Mouse (Mus musculus) neural tube, embryonic 12.5 days (tissue): ENCODE results near the gene Syce1. TPM values are rescaled to one million over a fixed set of nuclear protein-coding genes. Genes with fewer than 3 reads are reported as not detected.

Experiments used
- ATAC-seq: fragments of 200-750 bp; cut with Nextera tagmentation; 2 replicates; pipeline ENCODE4 v1.8.0; 2017; ENCODE audit warnings: low read depth, mild to moderate bottlenecking, moderate TSS enrichment, moderate library complexity; ENCODE audit not compliant: low FRiP score
- H3K27ac ChIP-seq: fragments of 300-500 bp; sonication (generic); 2 replicates; pipeline ENCODE4 v1.5.1; 2016
- H3K27me3 ChIP-seq: fragments of 300-500 bp; sonication (generic); replicated peaks from 2 replicates; pipeline ENCODE4 v1.6.1; 2016; ENCODE audit warnings: mild to moderate bottlenecking
- H3K36me3 ChIP-seq: fragments of 300-500 bp; sonication (generic); 2 replicates; pipeline ENCODE4 v1.6.1; 2016; ENCODE audit warnings: mild to moderate bottlenecking
- H3K4me1 ChIP-seq: fragments of 300-500 bp; sonication (generic); 2 replicates; pipeline ENCODE4 v1.6.1; 2016
- H3K4me2 ChIP-seq: fragments of 300-500 bp; sonication (generic); replicated peaks from 2 replicates; pipeline ENCODE4 v1.6.1; 2016; ENCODE audit warnings: mild to moderate bottlenecking
- H3K4me3 ChIP-seq: fragments of 300-500 bp; sonication (generic); 2 replicates; pipeline ENCODE4 v1.5.1; 2016
- H3K9ac ChIP-seq: fragments of 300-500 bp; sonication (generic); 2 replicates; pipeline ENCODE4 v1.6.1; 2016; ENCODE audit warnings: mild to moderate bottlenecking
- H3K9me3 ChIP-seq: fragments of 300-500 bp; sonication (generic); 2 replicates; pipeline ENCODE4 v1.6.1; 2016; ENCODE audit warnings: mild to moderate bottlenecking
- WGBS: fragments of 180-500 bp; shearing (Covaris S2); methylation state at CpG from one replicate; pipeline ENCODE4 v1.1.7; 2016; 5-methylcytosine and 5-hydroxymethylcytosine counted together
- polyA plus RNA-seq: library from polyadenylated mRNA; unstranded; fragments of >200 nt; fragmentation: Nextera tagmentation; extraction: Ambion mirVana; gene quantifications from 2 replicates; pipeline ENCODE4 v1.2.1, GENCODE M21; 2016

Syce1 gene
- 0.23 and 0.30 TPM in 2 replicates for polyA plus RNA-seq

- Histone ChIP-seq H3K9ac (no peak within 1 kb of the TSS), H3K4me1 (no peaks in the 10 kb centered on the region), H3K27ac (no peak within 1 kb of the TSS), H3K9me3 (no peaks in the 10 kb centered on the region), H3K4me2 (no peak within 1 kb of the TSS), H3K4me3 (no peak within 1 kb of the TSS), H3K36me3 (no peaks in the 10 kb centered on the region), H3K27me3 (no peaks in the 10 kb centered on the region)
- 86% methylated on average over 33 of the region's 33 CpGs for WGBS
- no peak for ATAC-seq
These were observed at the start of gene Syce1 for GRCm38 (mm10) chr7:140787406-140788052. Gene Syce1 (minus strand): TSS chr7:140787852.

GRCm38 (mm10) chr7:140836243-140837115 is 48.8 kb upstream of the Syce1 start:
- H3K9ac ChIP-seq: no peak overlapping the region
- H3K36me3 ChIP-seq: no peaks in the 10 kb centered on the region
- WGBS: 88% methylated on average over 9 of the region's 9 CpGs
- no peak for ATAC-seq
- no peak overlapping the region for H3K27ac ChIP-seq
- H3K4me3 ChIP-seq: no peak overlapping the region
- no peak overlapping the region for H3K4me2 ChIP-seq
- no peaks in the 10 kb centered on the region for H3K4me1 ChIP-seq
- peaks cover 4% of the 10 kb centered on the region; the same call in 1 of the 2 replicates for H3K27me3 ChIP-seq
- H3K9me3 ChIP-seq: no peaks in the 10 kb centered on the region

- H3K9ac ChIP-seq: no peak overlapping the region
- no peaks in the 10 kb centered on the region for H3K4me1 ChIP-seq
- H3K4me2 ChIP-seq: no peak overlapping the region
- 77% methylated on average over 2 of the region's 2 CpGs for WGBS
- no peaks in the 10 kb centered on the region for H3K36me3 ChIP-seq
- no peak overlapping the region for H3K27ac ChIP-seq
- ATAC-seq: no peak
- no peaks in the 10 kb centered on the region for H3K9me3 ChIP-seq
- no peaks in the 10 kb centered on the region for H3K27me3 ChIP-seq
- no peak overlapping the region for H3K4me3 ChIP-seq
These were observed 48.1 kb upstream of the Syce1 start for GRCm38 (mm10) chr7:140835758-140836087.

GRCm38 (mm10) chr7:140834968-140835757 is 47.5 kb upstream of the Syce1 start, which contains the start of gene Urah:
Gene Urah (plus strand): TSS chr7:140835018.
- no peaks in the 10 kb centered on the region for H3K27me3 ChIP-seq
- H3K4me3 ChIP-seq: no peak within 1 kb of the TSS
- 51% methylated on average over 20 of the region's 20 CpGs for WGBS
- H3K4me1 ChIP-seq: no peaks in the 10 kb centered on the region
- H3K4me2 ChIP-seq: no peak within 1 kb of the TSS
- H3K36me3 ChIP-seq: no peaks in the 10 kb centered on the region
- no peak for ATAC-seq
- no peak within 1 kb of the TSS for H3K27ac ChIP-seq
- H3K9ac ChIP-seq: no peak within 1 kb of the TSS
- no peaks in the 10 kb centered on the region for H3K9me3 ChIP-seq

GRCm38 (mm10) chr7:140833341-140833740 is 45.7 kb upstream of the Syce1 start:
- H3K4me3 ChIP-seq: no peak overlapping the region
- H3K9me3 ChIP-seq: no peaks in the 10 kb centered on the region
- H3K4me1 ChIP-seq: no peaks in the 10 kb centered on the region
- no peak for ATAC-seq
- H3K27ac ChIP-seq: no peak overlapping the region
- H3K4me2 ChIP-seq: no peak overlapping the region
- H3K27me3 ChIP-seq: no peaks in the 10 kb centered on the region
- H3K36me3 ChIP-seq: no peaks in the 10 kb centered on the region
- H3K9ac ChIP-seq: no peak overlapping the region
- 82% methylated on average over 4 of the region's 4 CpGs for WGBS

GRCm38 (mm10) chr7:140831447-140831846 is 43.8 kb upstream of the Syce1 start:
- no peaks in the 10 kb centered on the region for H3K4me1 ChIP-seq
- no peaks in the 10 kb centered on the region for H3K36me3 ChIP-seq
- H3K4me3 ChIP-seq: no peak overlapping the region
- no peaks in the 10 kb centered on the region for H3K27me3 ChIP-seq
- no peaks in the 10 kb centered on the region for H3K9me3 ChIP-seq
- no peak for ATAC-seq
- no peak overlapping the region for H3K4me2 ChIP-seq
- H3K27ac ChIP-seq: no peak overlapping the region
- WGBS: 76% methylated on average over 6 of the region's 6 CpGs
- H3K9ac ChIP-seq: no peak overlapping the region

- no peaks in the 10 kb centered on the region for H3K4me1 ChIP-seq
- H3K27me3 ChIP-seq: no peaks in the 10 kb centered on the region
- no peak overlapping the region for H3K27ac ChIP-seq
- H3K36me3 ChIP-seq: no peaks in the 10 kb centered on the region
- no peak for ATAC-seq
- H3K4me3 ChIP-seq: no peak overlapping the region
- H3K9ac ChIP-seq: no peak overlapping the region
- no peaks in the 10 kb centered on the region for H3K9me3 ChIP-seq
- WGBS: 41% methylated on average over 8 of the region's 8 CpGs
- no peak overlapping the region for H3K4me2 ChIP-seq
These were observed 40.7 kb upstream of the Syce1 start for GRCm38 (mm10) chr7:140828171-140828881.

GRCm38 (mm10) chr7:140822731-140823130 is 35.1 kb upstream of the Syce1 start:
- no peak for ATAC-seq
- Histone ChIP-seq H3K4me2 (no peak overlapping the region), H3K9ac (no peak overlapping the region), H3K4me1 (no peaks in the 10 kb centered on the region), H3K27ac (no peak overlapping the region), H3K36me3 (no peaks in the 10 kb centered on the region), H3K9me3 (no peaks in the 10 kb centered on the region), H3K4me3 (no peak overlapping the region), H3K27me3 (no peaks in the 10 kb centered on the region)
- 89% methylated on average over 4 of the region's 4 CpGs for WGBS

GRCm38 (mm10) chr7:140821653-140822329 is 34.1 kb upstream of the Syce1 start, which contains the start of gene Zfp941:
Gene Zfp941 (minus strand): TSS chr7:140822178.
- Histone ChIP-seq H3K9me3 (no peaks in the 10 kb centered on the region), H3K36me3 (no peaks in the 10 kb centered on the region), H3K27ac (peak within 1 kb of the TSS; percentile 68), H3K9ac (peak within 1 kb of the TSS; percentile 64), H3K27me3 (no peaks in the 10 kb centered on the region), H3K4me2 (peak within 1 kb of the TSS; percentile 70), H3K4me1 (no peaks in the 10 kb centered on the region), H3K4me3 (peak within 1 kb of the TSS; percentile 50)
- peak; percentile 90 for ATAC-seq
- WGBS: 1% methylated on average over 21 of the region's 21 CpGs

GRCm38 (mm10) chr7:140821305-140821652 is 33.6 kb upstream of the Syce1 start:
- Histone ChIP-seq H3K9me3 (no peaks in the 10 kb centered on the region), H3K4me3 (peak overlapping the region; percentile 50), H3K4me2 (peak overlapping the region; percentile 70), H3K36me3 (no peaks in the 10 kb centered on the region), H3K27me3 (no peaks in the 10 kb centered on the region), H3K27ac (no peak overlapping the region), H3K9ac (no peak overlapping the region; the same call in 1 of the 2 replicates), H3K4me1 (no peaks in the 10 kb centered on the region)
- WGBS: 55% methylated on average over 5 of the region's 5 CpGs
- peak; percentile 57; the same call in 1 of the 2 replicates for ATAC-seq

GRCm38 (mm10) chr7:140820173-140820572 is 32.5 kb upstream of the Syce1 start:
- Histone ChIP-seq H3K27ac (no peak overlapping the region), H3K27me3 (no peaks in the 10 kb centered on the region), H3K9me3 (no peaks in the 10 kb centered on the region), H3K4me2 (no peak overlapping the region), H3K36me3 (no peaks in the 10 kb centered on the region), H3K9ac (no peak overlapping the region), H3K4me1 (no peaks in the 10 kb centered on the region), H3K4me3 (no peak overlapping the region)
- no peak for ATAC-seq
- 67% methylated on average over 4 of the region's 4 CpGs for WGBS
